Mouse (Mus musculus): ENCODE results near the gene Zfp385a.
"Not testable (repeated sequence)": the region's sequence is repeated elsewhere in the genome, so short reads cannot be mapped to it uniquely, and the experiment has no call there.

The Zfp385a gene

GRCm38 (mm10) chr15:103290843-103291242 lies 49.0 kb downstream of the Zfp385a start:
- DNase-seq (ENCODE audit: low read depth) = no peak

- no peak for DNase-seq (ENCODE audit: low read depth)
Observed at GRCm38 (mm10) chr15:103290417-103290816, 49.5 kb downstream of the Zfp385a start.

- DNase-seq (ENCODE audit: low read depth) = no peak
Observed at GRCm38 (mm10) chr15:103289600-103289999, 50.3 kb downstream of the Zfp385a start.

- DNase-seq (ENCODE audit: low read depth) = no peak
Observed at GRCm38 (mm10) chr15:103285778-103286417, 54.0 kb downstream of the Zfp385a start.

GRCm38 (mm10) chr15:103284647-103285046 lies 55.2 kb downstream of the Zfp385a start:
- DNase-seq (ENCODE audit: low read depth) = no peak

- DNase-seq (ENCODE audit: low read depth) = peak; percentile 61
Observed at GRCm38 (mm10) chr15:103284066-103284465, 55.8 kb downstream of the Zfp385a start.

GRCm38 (mm10) chr15:103281465-103282205 lies 58.3 kb downstream of the Zfp385a start:
- no peak for DNase-seq (ENCODE audit: low read depth)

GRCm38 (mm10) chr15:103280817-103281464 lies 59.0 kb downstream of the Zfp385a start:
- DNase-seq (ENCODE audit: low read depth) = peak; percentile 59

- DNase-seq (ENCODE audit: low read depth) = peak; percentile 71
Observed at GRCm38 (mm10) chr15:103279750-103280149, 60.1 kb downstream of the Zfp385a start.

- no peak for DNase-seq (ENCODE audit: low read depth)
Observed at GRCm38 (mm10) chr15:103277949-103278348, 61.9 kb downstream of the Zfp385a start.

GRCm38 (mm10) chr15:103275943-103276342 lies 64.0 kb downstream of the Zfp385a start:
- DNase-seq (ENCODE audit: low read depth) = not testable (repeated sequence)

GRCm38 (mm10) chr15:103272419-103273279 lies 67.2 kb downstream of the Zfp385a start, which contains the start of gene Copz1:
TSS of gene Copz1 (plus strand) at chr15:103272714.
- DNase-seq (ENCODE audit: low read depth) = peak; percentile 98

GRCm38 (mm10) chr15:103268903-103269302 lies 71.0 kb downstream of the Zfp385a start:
- no peak for DNase-seq (ENCODE audit: low read depth)

- DNase-seq (ENCODE audit: low read depth) = no peak
Observed at GRCm38 (mm10) chr15:103264794-103265193, 75.1 kb downstream of the Zfp385a start.
